Mouse (Mus musculus) heart, postnatal 10 days (tissue): ENCODE measurements around the gene Adam10. TPM values are rescaled to one million over a fixed set of nuclear protein-coding genes. Genes with fewer than 3 reads are reported as not detected.

Experiments used
- DNase-seq, 2 experiments: peaks; one replicate each; pipeline ENCODE4 v3.0.0; 2021
- intact Hi-C: fragments of 180-260 bp; cut with DNase I; formaldehyde crosslinking; loops from one replicate; pipeline ENCODE4 v1.15.1; 2025
- total RNA-seq, 2 experiments: library from RNA; stranded (reverse); gene quantifications; 2 replicates each; pipeline ENCODE4 v1.2.3; 2021

The Adam10 gene
- total RNA-seq, 2 experiments from 2014 or later, result 66.0 to 80.3 TPM

GRCm38 (mm10) chr9:70671772-70672579 is 6.8 kb upstream of the Adam10 start:
- peak; percentile 42 to 54 for DNase-seq

DNA sequence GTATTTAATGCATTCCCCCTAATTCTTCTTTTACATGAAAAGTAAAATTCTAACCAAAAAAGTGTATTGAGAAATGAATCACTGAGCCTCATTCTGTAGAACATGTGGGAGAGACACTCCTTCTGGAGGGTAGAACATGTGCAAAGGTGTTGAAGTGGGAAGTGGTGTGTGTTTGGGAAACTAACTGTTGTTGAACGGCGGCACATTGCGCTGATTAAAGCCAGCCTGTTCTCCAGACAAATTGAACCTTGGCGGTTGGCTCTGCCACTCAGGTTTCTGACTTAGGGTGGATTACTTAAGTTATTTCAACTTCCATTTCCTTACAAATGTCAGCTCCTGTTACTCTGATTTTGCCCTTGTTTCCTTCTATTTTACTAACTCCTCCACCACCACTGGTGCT is 5.1 kb upstream of the Adam10 start:
- DNase-seq, result no peak
- intact Hi-C loops, result loop anchor here (5.0 kb wide), 2 partner anchors 259 to 1814 kb away; no protein-coding TSS in a partner anchor

More at GRCm38 (mm10) chr9:70671772-70672579, 6.8 kb upstream of the Adam10 start:
- intact Hi-C loops, result loop anchor here (1.0 to 5.0 kb wide), 3 partner anchors 260 to 1815 kb away; no protein-coding TSS in a partner anchor

DNA sequence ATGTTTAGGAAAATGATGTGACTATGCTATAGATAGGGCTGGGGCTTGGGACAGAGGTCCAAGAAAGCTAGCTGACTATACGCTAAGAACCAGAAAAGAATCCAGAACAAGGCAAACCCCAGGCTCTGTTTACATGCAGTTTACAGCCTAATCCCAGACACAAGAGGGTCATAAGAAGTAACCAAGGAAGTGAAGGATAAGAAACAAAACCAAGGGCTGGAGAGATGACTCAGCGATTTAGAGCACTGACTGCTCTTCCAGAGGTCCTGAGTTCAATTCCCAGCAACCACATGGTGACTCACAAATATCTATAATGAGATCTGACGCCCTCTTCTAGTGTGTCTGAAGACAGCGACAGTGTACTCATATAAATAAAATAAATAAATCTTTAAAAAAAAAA is 3.7 kb upstream of the Adam10 start:
- no peak for DNase-seq
- intact Hi-C loops, result no loop called here

DNA sequence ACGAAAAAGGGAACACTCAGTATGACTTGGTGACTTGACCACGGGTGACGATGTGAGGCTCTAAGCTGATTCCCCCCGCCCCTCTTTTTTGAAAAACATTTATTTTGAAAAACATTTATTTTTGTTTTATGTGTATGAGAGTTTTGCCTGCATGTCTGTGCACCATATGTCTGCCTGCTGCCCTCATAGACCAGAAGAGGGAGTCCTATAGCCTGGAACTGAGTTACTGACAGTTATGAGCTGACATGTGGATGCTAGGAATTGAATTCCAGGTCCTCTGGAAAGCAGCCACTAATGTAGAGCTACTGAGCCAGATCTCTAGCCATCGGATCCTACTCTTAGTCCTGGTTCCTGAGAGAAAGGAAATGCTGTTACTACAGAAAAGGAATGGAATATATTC is 2.8 kb upstream of the Adam10 start:
- DNase-seq, result no peak
- intact Hi-C loops, result no loop called here

DNA sequence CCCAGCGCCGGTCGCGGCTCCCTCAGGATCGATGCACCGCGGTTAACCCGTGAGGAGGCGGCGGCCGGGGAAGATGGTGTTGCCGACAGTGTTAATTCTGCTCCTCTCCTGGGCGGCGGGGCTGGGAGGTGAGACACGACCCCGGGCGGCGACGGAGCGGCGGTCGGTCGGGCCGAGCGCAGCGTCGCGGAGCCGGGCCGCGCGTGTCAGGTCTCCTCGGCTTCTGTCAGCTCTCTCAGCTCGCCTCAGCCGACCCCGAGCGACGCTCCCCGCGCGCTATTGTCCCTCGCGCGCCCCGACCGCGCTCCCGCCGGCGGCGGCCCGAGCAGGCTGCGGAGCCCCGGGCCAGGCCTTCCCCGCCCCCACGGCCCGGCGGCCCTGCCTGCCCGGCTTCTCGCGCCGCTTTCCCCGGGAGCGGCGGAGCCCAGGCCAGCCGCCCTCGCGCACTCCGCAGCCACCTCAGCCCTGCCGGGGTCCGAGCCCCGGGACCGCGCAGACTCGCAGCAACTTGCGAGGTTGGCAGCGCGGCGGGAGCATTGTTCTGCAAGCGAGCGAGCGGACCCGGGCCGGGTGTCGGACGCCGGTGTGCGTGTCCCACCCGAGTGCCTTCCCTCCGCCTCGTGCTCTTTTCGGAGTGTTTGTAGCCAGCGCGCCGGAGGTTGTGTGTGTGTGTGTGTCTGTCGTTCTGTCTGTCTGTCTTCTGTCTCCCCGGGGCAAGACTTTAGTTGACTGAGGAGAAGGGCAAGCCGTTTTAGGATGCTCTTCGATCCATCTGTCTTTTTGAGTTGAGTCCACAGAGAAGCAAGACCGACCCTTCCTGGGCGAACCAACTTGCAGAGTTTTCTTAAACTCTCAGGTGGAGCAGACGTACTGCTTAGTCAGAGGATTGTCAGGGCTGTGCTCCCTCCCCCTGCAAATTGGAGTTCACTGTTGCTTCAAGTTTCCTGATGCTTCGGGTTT is 615 bp downstream of the Adam10 start:
- peak; percentile 63 to 73 for DNase-seq

DNA sequence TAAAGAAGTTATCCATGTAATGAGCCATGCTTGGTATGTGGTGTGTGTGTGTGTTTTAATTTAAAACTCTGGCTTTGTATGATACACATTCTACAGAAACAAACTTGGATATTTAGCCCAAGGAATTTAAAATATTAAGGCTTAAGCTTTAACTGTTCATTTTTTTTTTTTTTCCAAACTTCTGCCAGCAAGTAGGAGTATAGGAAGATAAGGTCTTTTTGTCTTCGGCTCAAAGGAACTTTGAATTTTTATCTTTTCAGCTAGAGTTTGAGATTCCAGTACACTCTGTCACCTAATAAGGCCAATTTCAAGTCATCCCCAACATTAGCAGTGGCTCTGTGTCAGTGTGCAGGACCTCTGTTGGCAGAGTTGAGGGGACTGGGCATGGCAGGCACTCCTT is 3.4 kb downstream of the Adam10 start:
- intact Hi-C loops, result no loop called here

More for the DNA sequence above, 615 bp downstream of the Adam10 start:
- intact Hi-C loops, result no loop called here

DNA sequence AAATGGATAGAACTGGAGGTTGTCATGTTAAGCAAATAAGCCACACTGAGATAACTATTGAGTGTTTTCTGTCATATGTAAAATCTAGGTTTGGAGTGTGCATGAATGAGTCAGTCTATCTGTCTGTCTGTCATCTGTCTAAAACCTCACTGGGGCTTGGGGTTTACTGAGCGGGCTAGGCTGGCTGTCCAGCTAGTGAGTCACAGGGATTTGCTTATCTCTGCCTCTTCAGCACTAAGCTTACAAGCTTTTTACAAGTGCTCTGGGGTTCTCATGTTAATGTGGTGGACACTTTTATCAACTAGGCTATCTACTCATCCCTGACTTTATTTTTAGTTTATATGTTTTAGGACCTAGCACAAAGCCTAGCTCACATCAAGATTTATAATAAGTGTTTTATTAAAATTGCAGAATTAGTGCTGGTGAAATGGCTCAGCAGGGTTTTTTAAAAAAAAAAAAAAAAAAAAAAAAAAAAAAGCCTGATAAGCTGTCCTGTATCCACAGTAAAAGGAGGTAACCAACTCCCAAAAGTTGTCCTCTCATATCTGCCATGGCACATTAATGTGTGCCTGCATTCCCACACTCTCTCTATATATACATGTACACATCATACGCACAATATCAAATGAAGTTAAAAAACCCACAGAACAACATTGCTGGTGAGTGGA is 9.6 kb downstream of the Adam10 start:
- intact Hi-C loops, result no loop called here
- DNase-seq, result peak in 1 of 2 experiments; percentile 28

More for the DNA sequence above, 3.4 kb downstream of the Adam10 start:
- DNase-seq, result no peak

DNA sequence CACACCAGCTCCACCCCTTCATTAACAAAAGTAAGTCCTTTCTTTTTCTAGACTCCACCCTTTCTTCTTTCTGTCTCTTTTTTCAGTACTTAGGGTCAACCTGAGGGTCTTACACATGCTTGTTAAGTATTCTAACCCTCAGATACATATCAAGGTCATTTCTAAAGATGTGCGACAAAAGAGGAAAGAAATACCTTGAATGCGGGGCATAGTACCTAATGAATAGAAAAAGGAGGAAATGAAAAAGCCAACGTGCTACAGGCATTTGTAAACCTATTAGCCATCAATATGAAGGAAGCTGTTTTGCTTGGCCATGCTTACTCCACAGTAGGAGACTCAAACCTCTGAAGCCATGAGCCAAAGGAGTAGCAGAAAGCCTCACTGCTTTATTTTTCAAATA is 11.1 kb downstream of the Adam10 start:
- DNase-seq, result no peak
- intact Hi-C loops, result no loop called here

GRCm38 (mm10) chr9:70690579-70690978 is 11.8 kb downstream of the Adam10 start:
- intact Hi-C loops, result no loop called here
- DNase-seq, result no peak

- no peak for DNase-seq
- intact Hi-C loops, result no loop called here
Observed at GRCm38 (mm10) chr9:70691772-70692693, 13.2 kb downstream of the Adam10 start.

DNA sequence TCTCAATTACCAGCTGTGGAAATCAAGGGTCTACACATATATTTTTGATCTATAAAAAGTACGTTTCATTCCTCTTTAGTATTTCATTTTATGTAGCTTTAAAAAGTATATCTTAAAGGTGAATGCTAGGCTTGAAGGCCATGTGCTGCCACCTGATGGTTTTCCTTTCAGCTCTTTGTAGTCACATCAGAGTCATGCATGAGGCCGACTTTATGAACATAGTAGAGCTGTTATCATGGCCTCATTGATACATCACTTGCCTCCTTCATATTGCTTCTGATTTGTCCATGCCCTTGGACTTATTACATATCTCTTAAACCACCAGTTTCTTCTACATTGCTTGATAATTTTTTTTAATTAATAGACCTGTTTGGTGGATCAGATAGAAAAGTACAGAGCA is 16.9 kb downstream of the Adam10 start:
- intact Hi-C loops, result no loop called here
- DNase-seq, result no peak

DNA sequence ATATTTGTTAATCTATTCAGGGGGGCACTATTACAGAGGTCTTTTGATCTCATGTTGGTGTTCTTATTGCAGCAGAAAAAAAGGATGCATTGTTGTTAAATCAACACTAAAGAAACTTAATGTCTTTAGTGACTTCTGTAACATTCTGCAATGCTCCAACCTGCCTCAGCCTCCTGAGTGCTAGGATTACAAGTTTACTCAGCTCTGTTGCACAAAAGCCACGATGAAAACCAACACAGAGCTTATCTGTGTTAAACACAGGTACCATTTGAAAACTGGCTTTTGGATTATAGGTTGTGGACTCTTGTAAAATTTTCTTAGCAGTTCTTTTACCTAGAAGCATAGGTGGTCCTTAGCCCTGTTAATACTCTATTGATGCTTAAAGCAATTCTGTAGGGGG is 19.3 kb downstream of the Adam10 start:
- intact Hi-C loops, result no loop called here
- no peak for DNase-seq

GRCm38 (mm10) chr9:70703597-70704203 is 24.9 kb downstream of the Adam10 start:
- intact Hi-C loops, result no loop called here

DNA sequence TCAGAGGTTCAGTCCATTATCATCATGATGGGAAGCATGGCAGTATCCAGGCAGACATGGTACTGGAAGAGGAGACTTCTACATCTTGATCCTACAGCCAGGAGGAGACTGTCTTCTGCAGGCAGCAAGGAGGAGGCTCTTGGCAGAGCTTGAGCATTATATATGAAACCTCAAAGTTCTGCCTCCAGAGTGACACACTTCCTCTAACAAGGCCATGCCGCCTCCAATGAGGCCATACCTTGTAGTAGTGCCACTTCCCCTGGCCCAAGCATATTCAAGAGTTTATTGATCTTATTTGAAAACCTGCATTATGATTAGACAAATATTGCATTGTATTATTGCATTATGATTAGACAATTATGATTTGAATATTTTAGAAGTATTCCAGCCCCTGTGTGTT is 27.6 kb downstream of the Adam10 start:
- intact Hi-C loops, result no loop called here
- DNase-seq, result no peak

More at GRCm38 (mm10) chr9:70703597-70704203, 24.9 kb downstream of the Adam10 start:
- no peak for DNase-seq

- intact Hi-C loops, result no loop called here
Observed at GRCm38 (mm10) chr9:70729544-70729943, 50.7 kb downstream of the Adam10 start.

DNA sequence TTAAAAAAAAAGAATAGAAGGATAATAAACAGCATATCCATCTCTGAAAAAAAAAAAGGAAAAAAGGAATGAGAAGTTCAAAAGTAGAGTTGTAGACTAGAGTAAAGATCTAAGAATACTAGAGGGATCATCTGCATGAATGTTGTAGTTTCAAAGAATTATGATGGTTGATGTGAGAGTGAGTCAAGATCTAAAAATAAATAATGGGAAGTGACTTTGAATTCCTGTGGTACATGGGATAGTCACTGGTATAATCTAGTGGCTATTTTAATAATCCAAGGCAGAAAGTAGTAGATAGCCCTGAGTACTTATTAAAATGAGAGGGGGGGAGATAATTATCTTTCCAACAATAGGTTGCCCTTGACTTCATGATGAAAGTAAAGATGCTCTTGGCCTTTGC is 52.3 kb downstream of the Adam10 start:
- intact Hi-C loops, result no loop called here
- DNase-seq, result no peak

More at GRCm38 (mm10) chr9:70729544-70729943, 50.7 kb downstream of the Adam10 start:
- DNase-seq, result no peak

DNA sequence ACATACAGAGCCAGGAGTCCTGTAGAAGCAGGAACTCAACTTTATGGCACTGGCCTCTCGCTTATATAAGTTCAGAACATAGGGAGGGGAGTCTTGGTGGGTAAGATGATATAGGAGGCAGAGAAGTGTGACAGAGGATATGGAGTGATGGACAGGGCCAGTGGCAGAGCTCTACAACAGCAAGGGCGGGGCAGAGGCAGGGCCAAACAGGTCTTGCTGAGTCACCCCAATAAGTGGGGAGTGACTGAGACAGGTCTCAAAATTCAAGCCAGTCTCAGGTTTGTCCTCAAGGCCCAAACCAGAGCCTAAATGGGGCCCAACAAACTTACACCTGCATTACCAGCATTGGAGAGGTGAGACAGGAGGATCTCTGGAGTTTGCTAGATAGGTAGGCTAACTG is 54.4 kb downstream of the Adam10 start:
- DNase-seq, result no peak
- intact Hi-C loops, result no loop called here

DNA sequence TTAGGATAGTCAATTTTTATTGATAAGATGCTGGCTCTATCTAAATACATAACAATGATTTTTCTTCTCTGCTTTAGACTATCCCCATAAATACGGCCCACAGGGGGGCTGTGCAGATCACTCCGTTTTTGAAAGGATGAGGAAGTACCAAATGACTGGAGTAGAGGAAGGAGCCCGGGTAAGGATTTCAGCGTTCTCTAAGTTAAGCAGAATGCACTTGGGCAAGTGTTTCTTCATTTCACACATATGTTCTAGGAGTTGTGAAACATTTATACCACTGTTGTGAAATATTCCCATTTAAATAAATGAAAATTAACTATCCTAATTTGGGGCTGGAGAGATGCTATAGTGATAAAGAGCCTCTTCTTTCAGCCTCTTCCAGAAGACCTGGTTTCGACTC is 61.2 kb downstream of the Adam10 start:
- intact Hi-C loops, result no loop called here
- no peak for DNase-seq

GRCm38 (mm10) chr9:70751504-70752222 is 72.9 kb downstream of the Adam10 start:
- intact Hi-C loops, result no loop called here
- DNase-seq, result no peak
